In the genomic region with DNA sequence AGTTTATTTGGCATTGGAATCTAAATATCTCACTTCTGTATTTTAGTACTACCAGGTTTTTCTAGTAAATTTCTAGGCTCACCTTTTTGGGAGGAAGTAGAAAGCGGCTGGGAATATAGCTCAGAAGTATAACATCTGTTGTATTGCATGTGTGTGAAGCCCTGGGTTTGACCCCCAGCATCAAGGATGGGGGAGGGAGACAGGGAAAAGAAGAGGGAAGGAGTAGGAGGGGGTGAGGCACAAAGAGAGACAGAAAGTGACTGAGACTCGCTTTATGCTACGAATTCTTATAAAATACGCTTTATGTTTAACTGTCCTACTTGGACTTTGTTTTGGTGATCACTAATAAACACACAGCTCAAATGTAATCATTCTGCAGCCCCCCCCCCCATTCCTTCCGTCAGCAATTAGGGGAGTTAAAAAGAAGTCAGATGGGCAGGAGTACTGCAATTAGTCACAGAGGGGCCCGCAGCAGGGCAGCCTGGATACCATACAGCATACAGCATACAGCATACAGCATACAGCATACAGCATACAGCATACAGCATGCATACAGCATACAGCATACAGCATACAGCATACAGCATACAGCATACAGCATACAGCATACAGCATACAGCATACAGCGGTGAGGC, we compare ENCODE assay signal across 15 mouse cellular contexts.
"Had no signal": no experiment of that assay in that cellular context is flagged by ENCODE, and none has a peak within 500 bp of the region (broad histone marks: within the 10 kb centered on the region; RNA-seq: fewer than 3 reads in every experiment).

No protein-coding gene starts in this region.

- H3K9me3 ChIP-seq: kidney, embryonic 15.5 days; limb, embryonic 12.5 days; liver, embryonic 12.5 days; liver, embryonic 15.5 days had no signal

- H3K9ac ChIP-seq: kidney, embryonic 15.5 days; limb, embryonic 12.5 days; liver, embryonic 12.5 days; liver, embryonic 15.5 days had no signal

- H3K27ac ChIP-seq: kidney, embryonic 15.5 days; left cerebral cortex, adult 2 months; limb, embryonic 12.5 days; liver, embryonic 12.5 days; liver, embryonic 15.5 days; macrophage had no signal

- H3K4me2 ChIP-seq: kidney, embryonic 15.5 days; limb, embryonic 12.5 days; liver, embryonic 12.5 days; liver, embryonic 15.5 days; midbrain, embryonic 11.5 days had no signal

- H3K27me3 ChIP-seq: kidney, embryonic 15.5 days; limb, embryonic 12.5 days; liver, embryonic 12.5 days; liver, embryonic 15.5 days had no signal

- DNase-seq: kidney, adult 8-10 months; kidney, postnatal 10 days; kidney, postnatal 36 days; layer of hippocampus, postnatal 36 days; liver; lung, adult 18-20 months; midbrain, embryonic 14.5 days; thymus, postnatal 25 days had no signal

- H3K4me3 ChIP-seq: kidney, embryonic 15.5 days; left cerebral cortex, adult 2 months; limb, embryonic 12.5 days; liver, embryonic 12.5 days; liver, embryonic 15.5 days had no signal

- H3K4me1 ChIP-seq: kidney, embryonic 15.5 days had no signal
